Mouse (Mus musculus) bone marrow, adult 2 months (tissue): ENCODE data around the gene Zfp423. TPM values are rescaled to one million over a fixed set of nuclear protein-coding genes. Genes with fewer than 3 reads are reported as not detected.

ENCODE experiments used
- H3K27ac ChIP-seq: fragments of 200-500 bp; 2 replicates; pipeline ENCODE4 v1.5.1; 2012; ENCODE audit warnings: low read depth, mild to moderate bottlenecking, control low read depth, inconsistent platforms, low read length; ENCODE audit not compliant: control insufficient read depth, poor library complexity, insufficient read depth
- H3K4me1 ChIP-seq: fragments of 200-500 bp; 2 replicates; pipeline ENCODE4 v1.6.1; 2011; ENCODE audit warnings: low read length; ENCODE audit not compliant: control insufficient read depth, insufficient read depth
- H3K4me3 ChIP-seq: fragments of 200-500 bp; replicated peaks from 2 replicates; pipeline ENCODE3; 2011; ENCODE audit warnings: mild to moderate bottlenecking, low read depth, low read length, control low read depth; ENCODE audit not compliant: control insufficient read depth
- CTCF ChIP-seq: fragments of 200-500 bp; IDR thresholded peaks from 2 replicates; pipeline ENCODE4 v1.5.1; 2011; ENCODE audit warnings: low read length, control low read depth; ENCODE audit not compliant: control insufficient read depth, insufficient read depth
- POLR2A ChIP-seq: fragments of 200-500 bp; IDR thresholded peaks from 2 replicates; pipeline ENCODE4 v1.6.1; 2011; ENCODE audit warnings: low read depth, mild to moderate bottlenecking, control low read depth, low read length, borderline replicate concordance; ENCODE audit not compliant: control insufficient read depth
- WGBS: fragments of 180-500 bp; shearing (Covaris S2); methylation state at CpG from one replicate; pipeline ENCODE4 v1.1.7; 2018; 5-methylcytosine and 5-hydroxymethylcytosine counted together
- polyA plus RNA-seq: library from polyadenylated mRNA; stranded (reverse); fragments of >200 nt; gene quantifications from 2 replicates; pipeline ENCODE4 v1.2.4, GENCODE M21; 2011; ENCODE audit warnings: low replicate concordance; ENCODE audit not compliant: missing spikeins, insufficient read depth, insufficient read length

The Zfp423 gene
- polyA plus RNA-seq, 1 experiment, result 1.8 TPM

- no peak overlapping the region for H3K27ac ChIP-seq
- no peak for TF ChIP-seq POLR2A
- TF ChIP-seq CTCF, result peak; percentile 59
- WGBS, result 66% methylated on average over 24 of the region's 24 CpGs
- H3K4me1 ChIP-seq, result no peaks in the 10 kb centered on the region
- H3K4me3 ChIP-seq, result no peak overlapping the region
Measured at GRCm38 (mm10) chr8:87715731-87716682, 243.4 kb downstream of the Zfp423 start.

- Histone ChIP-seq H3K4me1 (no peaks in the 10 kb centered on the region), H3K4me3 (no peak overlapping the region), H3K27ac (no peak overlapping the region)
- TF ChIP-seq CTCF (no peak), POLR2A (no peak)
- WGBS, result 62% methylated on average over 3 of the region's 3 CpGs
Measured at GRCm38 (mm10) chr8:87713946-87714345, 245.4 kb downstream of the Zfp423 start.

- Histone ChIP-seq H3K4me3 (no peak overlapping the region), H3K4me1 (no peaks in the 10 kb centered on the region), H3K27ac (no peak overlapping the region)
- 66% methylated on average over 6 of the region's 6 CpGs for WGBS
- TF ChIP-seq CTCF, result no peak
- TF ChIP-seq POLR2A, result no peak
Measured at GRCm38 (mm10) chr8:87711955-87712354, 247.4 kb downstream of the Zfp423 start.

GRCm38 (mm10) chr8:87708127-87708637, 251.2 kb downstream of the Zfp423 start:
- Histone ChIP-seq H3K4me3 (no peak overlapping the region), H3K4me1 (no peaks in the 10 kb centered on the region), H3K27ac (peak overlapping the region; percentile 12; the same call in 1 of the 2 replicates)
- no peak for TF ChIP-seq CTCF
- no peak for TF ChIP-seq POLR2A
- under 1% methylated on average over 10 of the region's 11 CpGs for WGBS

GRCm38 (mm10) chr8:87707176-87707575, 252.2 kb downstream of the Zfp423 start:
- 90% methylated on average over 17 of the region's 17 CpGs for WGBS
- Histone ChIP-seq H3K4me3 (no peak overlapping the region), H3K4me1 (no peaks in the 10 kb centered on the region), H3K27ac (no peak overlapping the region)
- TF ChIP-seq CTCF (no peak), POLR2A (no peak)

GRCm38 (mm10) chr8:87704756-87705155, 254.6 kb downstream of the Zfp423 start:
- Histone ChIP-seq H3K4me3 (no peak overlapping the region), H3K27ac (no peak overlapping the region), H3K4me1 (no peaks in the 10 kb centered on the region)
- WGBS, result 81% methylated on average over 3 of the region's 3 CpGs
- TF ChIP-seq CTCF, result no peak
- TF ChIP-seq POLR2A, result no peak

GRCm38 (mm10) chr8:87702790-87703311, 256.5 kb downstream of the Zfp423 start:
- no peak overlapping the region for H3K4me3 ChIP-seq
- 88% methylated on average over 10 of the region's 10 CpGs for WGBS
- H3K27ac ChIP-seq, result no peak overlapping the region
- no peak for TF ChIP-seq CTCF
- no peak for TF ChIP-seq POLR2A
- H3K4me1 ChIP-seq, result no peaks in the 10 kb centered on the region

- Histone ChIP-seq H3K4me1 (no peaks in the 10 kb centered on the region), H3K27ac (no peak overlapping the region), H3K4me3 (no peak overlapping the region)
- TF ChIP-seq POLR2A (no peak), CTCF (no peak)
- 83% methylated on average over 8 of the region's 8 CpGs for WGBS
Measured at GRCm38 (mm10) chr8:87702051-87702521, 257.3 kb downstream of the Zfp423 start.
